Mouse (Mus musculus) limb, embryonic 12.5 days (tissue): ENCODE results near the gene Runx2. TPM values are rescaled to one million over a fixed set of nuclear protein-coding genes. Genes with fewer than 3 reads are reported as not detected.

Source experiments
- ATAC-seq: fragments of 200-750 bp; cut with Nextera tagmentation; 2 replicates; pipeline ENCODE4 v1.8.0; 2017; ENCODE audit warnings: low read depth, moderate TSS enrichment; ENCODE audit not compliant: insufficient number of reproducible peaks, insufficient read depth, low FRiP score, low TSS enrichment
- H3K27ac ChIP-seq: fragments of 300-500 bp; sonication (generic); 2 replicates; pipeline ENCODE4 v1.5.1; 2016; ENCODE audit warnings: mild to moderate bottlenecking, moderate library complexity
- H3K27me3 ChIP-seq: fragments of 300-500 bp; sonication (generic); 2 replicates; pipeline ENCODE4 v1.6.1; 2016; ENCODE audit warnings: mild to moderate bottlenecking, moderate library complexity
- H3K36me3 ChIP-seq: fragments of 300-500 bp; sonication (generic); 2 replicates; pipeline ENCODE4 v1.6.1; 2016; ENCODE audit warnings: mild to moderate bottlenecking, moderate library complexity
- H3K4me1 ChIP-seq: fragments of 300-500 bp; sonication (generic); replicated peaks from 2 replicates; pipeline ENCODE4 v1.6.1; 2016
- H3K4me2 ChIP-seq: fragments of 300-500 bp; sonication (generic); 2 replicates; pipeline ENCODE4 v1.6.1; 2016; ENCODE audit warnings: mild to moderate bottlenecking, moderate library complexity
- H3K4me3 ChIP-seq: fragments of 300-500 bp; sonication (generic); replicated peaks from 2 replicates; pipeline ENCODE4 v1.5.1; 2016; ENCODE audit warnings: mild to moderate bottlenecking
- H3K9ac ChIP-seq: fragments of 300-500 bp; sonication (generic); replicated peaks from 2 replicates; pipeline ENCODE4 v1.6.1; 2016; ENCODE audit warnings: mild to moderate bottlenecking, moderate library complexity
- H3K9me3 ChIP-seq: fragments of 300-500 bp; sonication (generic); 2 replicates; pipeline ENCODE4 v1.6.1; 2016; ENCODE audit warnings: mild to moderate bottlenecking, moderate library complexity
- WGBS: fragments of 180-500 bp; shearing (Covaris S2); methylation state at CpG from one replicate; pipeline ENCODE4 v1.1.7; 2016; 5-methylcytosine and 5-hydroxymethylcytosine counted together
- polyA plus RNA-seq: library from polyadenylated mRNA; unstranded; fragments of >200 nt; fragmentation: Nextera tagmentation; extraction: Ambion mirVana; gene quantifications from 2 replicates; pipeline ENCODE4 v1.2.1, GENCODE M21; 2016

Gene Runx2
- 8.3 and 11.9 TPM in 2 replicates for polyA plus RNA-seq

DNA sequence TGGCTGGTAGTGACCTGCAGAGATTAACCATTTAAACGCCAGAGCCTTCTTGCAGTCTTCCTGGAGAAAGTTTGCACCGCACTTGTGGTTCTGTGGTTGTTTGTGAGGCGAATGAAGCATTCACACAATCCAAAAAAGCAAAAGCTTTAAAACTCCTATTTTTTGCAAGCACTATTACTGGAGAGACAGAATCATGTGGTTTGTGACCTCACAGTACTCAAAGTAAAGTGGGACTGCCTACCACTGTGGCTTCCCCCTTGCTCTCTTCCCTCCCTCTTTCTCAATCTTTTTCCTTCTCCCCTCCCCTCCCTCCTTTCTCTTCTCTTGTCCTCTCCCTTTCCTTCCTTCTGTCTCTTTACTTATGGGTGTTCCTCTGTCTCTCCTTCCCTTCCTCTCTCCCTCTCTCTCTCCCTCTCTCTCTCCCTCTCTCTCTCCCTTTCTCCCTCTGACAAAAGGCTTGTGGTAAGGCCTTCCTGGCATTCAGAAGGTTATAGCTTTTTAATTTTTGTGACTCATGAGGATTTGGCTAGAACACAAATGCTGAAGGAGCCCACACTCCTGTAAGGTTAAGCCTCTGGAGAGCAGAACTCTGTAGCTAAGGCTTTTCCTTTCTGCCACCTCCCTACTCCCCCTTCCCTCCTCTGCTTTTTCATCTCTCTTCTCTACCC is at the start of gene Runx2:
Runx2 (minus strand) TSS at position 290 of the 668 bp plus-strand sequence.
- 26% methylated on average over 3 of the region's 3 CpGs for WGBS
- H3K4me1 ChIP-seq: peaks cover 10% of the 10 kb centered on the region
- H3K27ac ChIP-seq: no peak within 1 kb of the TSS
- peak within 1 kb of the TSS; percentile 15; the same call in 1 of the 2 replicates for H3K4me3 ChIP-seq
- no peaks in the 10 kb centered on the region for H3K9me3 ChIP-seq
- peak within 1 kb of the TSS; percentile 40 for H3K4me2 ChIP-seq
- H3K36me3 ChIP-seq: no peaks in the 10 kb centered on the region
- H3K9ac ChIP-seq: peak within 1 kb of the TSS; percentile 12; the same call in 1 of the 2 replicates
- ATAC-seq: no peak
- no peaks in the 10 kb centered on the region for H3K27me3 ChIP-seq

DNA sequence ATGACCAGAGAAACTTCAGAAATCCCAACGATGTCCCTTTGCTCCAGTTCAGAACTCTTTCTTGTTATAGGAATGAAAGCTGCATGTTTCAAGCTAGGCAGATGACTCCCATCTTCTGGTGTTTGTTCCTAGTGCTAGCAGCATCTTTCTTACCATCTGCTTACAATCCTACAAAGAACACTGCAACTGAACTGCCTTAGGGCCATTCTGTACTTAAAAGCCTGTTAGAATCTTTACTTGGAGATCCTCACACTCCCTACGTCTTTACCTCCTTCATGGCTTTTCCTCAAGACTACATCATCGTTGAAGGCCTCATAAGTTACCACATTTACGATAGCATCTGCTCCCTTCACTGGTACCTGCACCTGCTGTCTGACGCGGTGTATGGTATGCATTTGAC is 48.6 kb upstream of the Runx2 start:
- Histone ChIP-seq H3K4me1 (peaks cover 6% of the 10 kb centered on the region), H3K27ac (no peak overlapping the region), H3K4me3 (no peak overlapping the region), H3K36me3 (no peaks in the 10 kb centered on the region), H3K9me3 (no peaks in the 10 kb centered on the region), H3K4me2 (no peak overlapping the region), H3K27me3 (no peaks in the 10 kb centered on the region), H3K9ac (no peak overlapping the region)
- 91% methylated on average over 6 of the region's 6 CpGs for whole genome bisulfite sequencing
- ATAC-seq: no peak

DNA sequence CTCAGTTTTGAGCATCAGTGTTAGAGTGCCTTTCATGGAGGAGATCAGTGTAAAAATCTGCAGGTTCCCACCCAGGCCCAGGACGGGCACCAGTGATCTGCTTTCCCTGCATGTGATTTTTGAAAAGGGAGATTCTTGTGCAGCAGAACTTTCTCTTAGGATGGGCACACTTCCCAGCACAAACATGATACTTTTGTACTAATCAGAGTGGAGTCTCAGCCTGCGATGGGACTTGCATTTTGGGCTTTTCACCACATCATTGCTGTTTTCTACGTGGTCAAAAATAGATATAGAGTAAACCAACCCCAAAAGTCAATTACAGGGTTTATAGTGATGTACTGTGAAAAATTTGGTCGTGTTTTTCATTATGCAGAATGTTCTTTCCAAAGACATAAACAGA is 27.6 kb upstream of the Runx2 start:
- Histone ChIP-seq H3K27me3 (no peaks in the 10 kb centered on the region), H3K9me3 (no peaks in the 10 kb centered on the region), H3K36me3 (no peaks in the 10 kb centered on the region), H3K27ac (no peak overlapping the region), H3K9ac (no peak overlapping the region), H3K4me3 (no peak overlapping the region), H3K4me1 (peaks cover 7% of the 10 kb centered on the region; the same call in 1 of the 2 replicates), H3K4me2 (no peak overlapping the region)
- WGBS: 69% methylated on average over 4 of the region's 4 CpGs
- no peak for ATAC-seq

DNA sequence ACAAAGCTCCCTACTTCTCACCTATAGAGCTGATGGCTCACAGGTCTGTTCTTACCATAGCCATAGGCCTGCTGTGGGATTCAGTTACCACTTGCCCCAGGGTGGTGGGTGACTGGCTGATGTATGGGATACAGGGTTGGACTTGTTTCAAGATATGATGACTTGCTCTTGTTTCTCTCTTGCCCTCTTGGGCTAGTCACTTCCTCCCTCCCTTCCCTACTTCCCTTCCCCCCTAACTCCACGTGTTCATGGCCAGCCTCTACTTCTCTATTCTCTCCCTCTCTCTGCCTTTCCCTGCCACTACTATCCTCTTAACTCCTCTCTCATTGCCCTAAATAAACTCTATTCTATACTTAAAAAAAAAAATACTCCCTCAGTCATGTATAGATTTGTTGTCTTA is 16.6 kb upstream of the Runx2 start:
- Histone ChIP-seq H3K36me3 (no peaks in the 10 kb centered on the region), H3K27me3 (no peaks in the 10 kb centered on the region), H3K9ac (no peak overlapping the region), H3K27ac (no peak overlapping the region), H3K4me2 (no peak overlapping the region), H3K4me1 (0 out of 2 replicates have a peak, but pooled peaks cover 6% of the 10 kb centered on the region), H3K9me3 (peaks cover 4% of the 10 kb centered on the region; the same call in 1 of the 2 replicates), H3K4me3 (no peak overlapping the region)
- ATAC-seq: no peak
- WGBS: 65% methylated on average over 1 of the region's 1 CpGs

DNA sequence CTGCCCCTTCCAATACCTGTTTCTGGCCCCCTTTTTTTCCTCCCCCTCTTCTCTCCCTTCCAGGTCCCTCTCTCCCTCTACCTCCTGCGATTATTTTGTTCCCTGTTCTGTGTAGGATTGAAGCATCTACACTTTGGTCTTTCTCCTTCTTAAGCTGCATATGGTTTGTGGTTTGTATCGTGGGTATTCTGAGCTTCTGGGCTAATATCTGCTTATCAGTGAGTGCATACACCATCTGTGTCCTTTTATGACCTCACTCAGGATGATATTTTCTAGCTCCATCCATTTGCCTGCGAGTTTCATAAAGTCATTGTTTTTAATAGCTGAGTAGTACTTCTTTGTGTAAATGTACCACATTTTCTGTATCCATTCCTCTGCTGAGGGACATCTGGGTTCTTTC is 15.0 kb upstream of the Runx2 start:
- 89% methylated on average over 3 of the region's 3 CpGs for WGBS
- H3K4me1 ChIP-seq: 0 out of 2 replicates have a peak, but pooled peaks cover 6% of the 10 kb centered on the region
- no peak for ATAC-seq
- no peak overlapping the region for H3K27ac ChIP-seq
- no peak overlapping the region for H3K4me2 ChIP-seq
- no peak overlapping the region for H3K9ac ChIP-seq
- H3K4me3 ChIP-seq: no peak overlapping the region
- peaks cover 4% of the 10 kb centered on the region; the same call in 1 of the 2 replicates for H3K9me3 ChIP-seq
- H3K36me3 ChIP-seq: no peaks in the 10 kb centered on the region
- no peaks in the 10 kb centered on the region for H3K27me3 ChIP-seq

DNA sequence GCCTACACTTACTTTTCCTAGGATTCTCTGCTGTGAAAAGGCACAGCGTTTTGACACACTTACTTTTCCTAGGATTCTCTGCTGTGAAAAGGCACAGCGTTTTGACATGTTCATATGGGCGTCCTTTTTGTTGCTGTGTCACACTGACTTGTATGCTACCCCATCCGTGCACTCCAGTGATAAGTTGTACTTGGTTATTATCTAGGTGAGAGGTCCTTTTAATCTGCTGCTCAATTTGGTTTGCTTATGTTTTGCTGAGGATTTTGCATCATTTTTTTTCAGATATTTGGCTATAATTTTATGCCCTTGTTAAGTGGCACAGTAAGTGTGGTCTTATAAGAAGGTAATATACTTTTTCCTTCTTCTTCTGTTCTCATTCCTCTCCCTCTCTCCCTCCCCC is 13.4 kb upstream of the Runx2 start:
- H3K27me3 ChIP-seq: no peaks in the 10 kb centered on the region
- no peak overlapping the region for H3K4me2 ChIP-seq
- H3K36me3 ChIP-seq: no peaks in the 10 kb centered on the region
- no peak overlapping the region for H3K9ac ChIP-seq
- no peaks in the 10 kb centered on the region for H3K4me1 ChIP-seq
- peaks cover 4% of the 10 kb centered on the region; the same call in 1 of the 2 replicates for H3K9me3 ChIP-seq
- 88% methylated on average over 4 of the region's 4 CpGs for WGBS
- no peak for ATAC-seq
- H3K27ac ChIP-seq: no peak overlapping the region
- H3K4me3 ChIP-seq: no peak overlapping the region

DNA sequence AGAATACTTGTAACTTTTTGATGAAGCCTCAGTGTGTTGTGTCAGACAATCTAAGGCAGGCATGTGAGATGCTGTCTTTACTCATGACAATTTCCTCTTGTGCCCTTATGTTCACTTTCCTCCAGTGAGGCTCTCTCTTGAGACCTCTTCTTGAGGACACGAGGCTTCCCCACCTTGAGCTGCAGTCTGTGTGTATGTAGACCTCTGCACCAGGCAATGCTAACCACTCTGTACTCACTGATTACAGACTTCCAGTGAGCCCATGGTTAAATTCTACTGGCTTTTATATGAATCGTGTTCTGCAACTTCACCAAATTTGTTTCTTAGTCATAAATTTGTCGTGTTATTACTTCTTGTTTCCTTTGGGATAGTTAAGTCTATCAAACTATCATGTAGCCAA is 12.5 kb upstream of the Runx2 start:
- H3K4me1 ChIP-seq: no peaks in the 10 kb centered on the region
- ATAC-seq: no peak
- no peak overlapping the region for H3K27ac ChIP-seq
- H3K9ac ChIP-seq: no peak overlapping the region
- H3K4me2 ChIP-seq: no peak overlapping the region
- H3K4me3 ChIP-seq: no peak overlapping the region
- peaks cover 4% of the 10 kb centered on the region; the same call in 1 of the 2 replicates for H3K9me3 ChIP-seq
- H3K36me3 ChIP-seq: no peaks in the 10 kb centered on the region
- H3K27me3 ChIP-seq: no peaks in the 10 kb centered on the region
- WGBS: 79% methylated on average over 3 of the region's 3 CpGs

DNA sequence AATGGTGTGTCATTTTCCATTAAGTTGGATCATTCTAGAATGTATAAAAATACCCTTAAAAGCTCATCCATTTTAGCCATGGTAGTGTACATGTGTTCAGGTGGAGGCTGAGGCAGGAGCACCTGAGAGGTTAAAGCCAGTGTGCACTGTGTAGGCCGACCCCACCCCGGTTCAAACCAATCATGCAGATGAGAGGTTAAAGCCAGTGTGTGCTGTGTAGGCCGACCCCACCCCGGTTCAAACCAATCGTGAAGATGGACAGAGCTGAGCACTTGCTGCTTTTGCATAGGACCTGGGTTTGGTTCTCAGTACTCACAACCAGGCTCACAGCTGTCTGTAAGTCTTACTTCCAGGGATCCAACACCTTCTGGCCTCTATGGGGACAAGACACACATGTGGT is 7.3 kb upstream of the Runx2 start:
- H3K27me3 ChIP-seq: no peaks in the 10 kb centered on the region
- no peak overlapping the region for H3K9ac ChIP-seq
- ATAC-seq: no peak
- H3K27ac ChIP-seq: no peak overlapping the region
- no peaks in the 10 kb centered on the region for H3K9me3 ChIP-seq
- no peaks in the 10 kb centered on the region for H3K36me3 ChIP-seq
- no peak overlapping the region for H3K4me3 ChIP-seq
- WGBS: 87% methylated on average over 5 of the region's 5 CpGs
- no peaks in the 10 kb centered on the region for H3K4me1 ChIP-seq
- no peak overlapping the region for H3K4me2 ChIP-seq

DNA sequence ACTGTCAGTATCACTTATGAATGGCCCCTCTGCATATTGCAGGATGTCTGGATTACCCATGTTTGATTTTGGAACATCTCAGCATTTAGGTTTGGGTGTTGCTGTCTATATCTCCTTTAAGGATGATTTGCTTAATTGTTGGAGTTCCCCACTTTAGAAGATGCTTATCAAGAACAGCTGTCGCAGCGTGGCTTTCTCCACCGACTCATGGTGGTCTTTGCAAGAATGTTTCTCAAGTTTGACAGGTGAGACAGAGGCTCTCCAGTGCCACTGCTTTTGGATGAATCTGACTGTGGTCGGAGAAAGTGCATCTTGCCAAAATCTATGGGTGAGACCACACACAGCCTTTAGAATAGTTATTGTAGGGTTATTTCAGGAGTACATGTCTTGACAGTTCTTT is 5.2 kb upstream of the Runx2 start:
- H3K4me2 ChIP-seq: no peak overlapping the region
- no peaks in the 10 kb centered on the region for H3K9me3 ChIP-seq
- H3K36me3 ChIP-seq: no peaks in the 10 kb centered on the region
- peaks cover 5% of the 10 kb centered on the region for H3K4me1 ChIP-seq
- 44% methylated on average over 4 of the region's 4 CpGs for WGBS
- H3K9ac ChIP-seq: no peak overlapping the region
- no peak overlapping the region for H3K27ac ChIP-seq
- no peak overlapping the region for H3K4me3 ChIP-seq
- ATAC-seq: no peak
- H3K27me3 ChIP-seq: no peaks in the 10 kb centered on the region

DNA sequence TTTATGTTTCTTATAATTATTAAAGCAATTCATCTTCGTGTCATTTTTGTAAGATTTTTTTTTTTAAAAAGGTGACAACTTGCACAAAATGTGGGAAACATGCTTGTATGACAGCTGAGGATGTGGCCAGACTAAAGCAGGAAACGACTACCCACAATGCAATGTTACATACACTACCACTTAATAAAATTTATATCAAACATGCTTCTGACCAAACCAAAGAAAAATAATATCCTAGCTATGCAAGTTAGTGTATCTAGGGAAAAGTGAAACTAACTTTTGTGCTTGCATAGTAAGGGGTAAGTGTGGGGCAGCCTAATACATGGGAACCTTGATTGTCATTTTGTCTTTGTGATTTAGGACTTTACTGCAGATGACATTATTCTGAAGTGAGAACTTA is 4.2 kb upstream of the Runx2 start:
- Histone ChIP-seq H3K9ac (no peak overlapping the region), H3K4me3 (no peak overlapping the region), H3K4me1 (peaks cover 10% of the 10 kb centered on the region), H3K4me2 (no peak overlapping the region), H3K9me3 (no peaks in the 10 kb centered on the region), H3K27ac (no peak overlapping the region), H3K36me3 (no peaks in the 10 kb centered on the region), H3K27me3 (no peaks in the 10 kb centered on the region)
- no peak for ATAC-seq
- WGBS: 75% methylated on average over 2 of the region's 2 CpGs

DNA sequence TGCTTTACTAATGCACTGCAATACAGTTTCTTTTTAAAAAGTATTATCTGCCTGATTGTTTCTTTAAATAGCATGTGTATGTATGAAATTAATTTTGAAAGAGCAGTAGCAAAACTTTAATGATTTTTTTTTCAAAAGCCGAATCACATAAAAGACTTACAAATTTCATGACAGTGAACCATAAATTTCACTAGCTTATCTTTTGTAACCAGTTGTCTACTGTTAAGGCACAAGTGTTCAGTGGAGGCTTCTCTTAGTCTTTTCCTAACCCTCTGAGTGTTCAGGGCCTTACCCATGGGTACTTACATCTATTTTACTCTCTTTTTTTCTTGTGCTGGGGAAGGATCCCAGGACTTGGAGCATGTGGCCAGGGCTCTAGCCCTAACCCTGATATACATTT is 7.6 kb downstream of the Runx2 start:
- Histone ChIP-seq H3K4me1 (peaks cover 11% of the 10 kb centered on the region), H3K27ac (no peak overlapping the region), H3K9ac (no peak overlapping the region), H3K9me3 (no peaks in the 10 kb centered on the region), H3K36me3 (no peaks in the 10 kb centered on the region), H3K27me3 (no peaks in the 10 kb centered on the region), H3K4me2 (no peak overlapping the region), H3K4me3 (no peak overlapping the region)
- 81% methylated on average over 1 of the region's 1 CpGs for WGBS
- no peak for ATAC-seq

DNA sequence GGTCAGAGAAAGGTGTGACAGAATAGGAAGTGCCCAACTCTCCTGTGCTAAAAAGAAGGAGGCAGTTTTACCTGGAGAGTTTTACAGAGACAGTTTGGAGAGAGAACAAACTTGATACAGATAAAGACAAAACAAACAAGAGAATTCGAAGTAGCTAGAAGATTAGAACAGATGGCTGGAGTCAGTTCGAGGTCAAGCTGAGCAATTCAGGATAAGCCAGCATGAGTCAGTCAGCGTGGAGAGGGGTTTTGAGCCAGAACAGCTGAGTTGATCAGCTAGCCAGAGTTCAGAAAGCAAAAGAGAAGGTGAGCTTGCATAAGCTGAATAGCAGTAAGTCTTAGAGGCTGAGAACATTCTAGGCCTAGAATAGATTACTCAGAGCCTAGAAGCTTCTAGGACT is 17.3 kb downstream of the Runx2 start:
- WGBS: 69% methylated on average over 3 of the region's 3 CpGs
- ATAC-seq: no peak

More for the DNA sequence above, 17.3 kb downstream of the Runx2 start:
- H3K36me3 ChIP-seq: peaks cover 11% of the 10 kb centered on the region; the same call in 1 of the 2 replicates
- no peak overlapping the region for H3K9ac ChIP-seq
- H3K27ac ChIP-seq: no peak overlapping the region
- no peak overlapping the region for H3K4me3 ChIP-seq
- H3K4me2 ChIP-seq: no peak overlapping the region
- H3K27me3 ChIP-seq: no peaks in the 10 kb centered on the region
- no peaks in the 10 kb centered on the region for H3K9me3 ChIP-seq
- no peaks in the 10 kb centered on the region for H3K4me1 ChIP-seq
